Mouse (Mus musculus) liver, postnatal 0 days (tissue): ENCODE measurements at regions not wholly inside any gene's neighbourhood (a gene's known extent, or its start where the extent isn't known, plus 50 kb on each side); places are given as distances from the start of the nearest gene placed in this dataset.
A peak's percentile ranks its signal among the peaks of the same experiment; 100 is the strongest.

Source experiments
- ATAC-seq: fragments of 200-750 bp; cut with Nextera tagmentation; 2 replicates; pipeline ENCODE4 v1.8.0; 2017; ENCODE audit warnings: mild to moderate bottlenecking, moderate library complexity
- DNase-seq: peaks from one replicate; pipeline ENCODE4 v3.0.0-alpha.2; 2016
- H3K27ac ChIP-seq: fragments of 300-500 bp; sonication (generic); 2 replicates; pipeline ENCODE4 v1.5.1; 2014; ENCODE audit warnings: antibody characterized with exemption, moderate library complexity, mild to moderate bottlenecking, low read depth
- H3K27me3 ChIP-seq: fragments of 300-500 bp; sonication (generic); 2 replicates; pipeline ENCODE4 v1.6.1; 2014; ENCODE audit warnings: low read length, control low read depth, mixed read lengths; ENCODE audit not compliant: insufficient read depth
- H3K36me3 ChIP-seq: fragments of 300-500 bp; sonication (generic); replicated peaks from 2 replicates; pipeline ENCODE4 v1.6.1; 2014; ENCODE audit warnings: mild to moderate bottlenecking, control low read depth, low read length, moderate library complexity, mixed read lengths; ENCODE audit not compliant: insufficient read depth
- H3K4me1 ChIP-seq: fragments of 300-500 bp; sonication (generic); 2 replicates; pipeline ENCODE4 v1.6.1; 2014; ENCODE audit warnings: antibody characterized with exemption, mild to moderate bottlenecking, control low read depth; ENCODE audit not compliant: insufficient read depth
- H3K4me2 ChIP-seq: fragments of 300-500 bp; sonication (generic); 2 replicates; pipeline ENCODE4 v1.6.1; 2014; ENCODE audit warnings: low read depth, mild to moderate bottlenecking, low read length, moderate library complexity, mixed read lengths
- H3K4me3 ChIP-seq: fragments of 300-500 bp; sonication (generic); 2 replicates; pipeline ENCODE4 v1.5.1; 2014; ENCODE audit warnings: low read depth, low read length
- H3K9ac ChIP-seq: fragments of 300-500 bp; sonication (generic); replicated peaks from 2 replicates; pipeline ENCODE4 v1.6.1; 2014; ENCODE audit warnings: mild to moderate bottlenecking, moderate library complexity
- H3K9me3 ChIP-seq: fragments of 300-500 bp; sonication (generic); 2 replicates; pipeline ENCODE4 v1.6.1; 2016; ENCODE audit warnings: mild to moderate bottlenecking, control low read depth, low read length, mixed read lengths
- CTCF ChIP-seq: sonication (generic); IDR thresholded peaks from 2 replicates; pipeline ENCODE4 v1.5.1; 2016; ENCODE audit warnings: antibody characterized with exemption, low read depth
- EP300 ChIP-seq: IDR thresholded peaks from 2 replicates; pipeline ENCODE4 v1.6.1; 2016; ENCODE audit warnings: antibody characterized with exemption, low read depth, mild to moderate bottlenecking
- WGBS: fragments of 180-500 bp; shearing (Covaris S2); extraction: QIAGEN DNeasy Blood & Tissue Kit; methylation state at CpG from one replicate; pipeline ENCODE4 v1.1.7; 2014; ENCODE audit not compliant: insufficient replicate concordance; 5-methylcytosine and 5-hydroxymethylcytosine counted together

- no peak overlapping the region for H3K4me3 ChIP-seq
- H3K4me2 ChIP-seq = no peak overlapping the region
- no peak for ATAC-seq
- TF ChIP-seq CTCF = no peak
- TF ChIP-seq EP300 = no peak
- H3K9ac ChIP-seq = no peak overlapping the region
- H3K27ac ChIP-seq = no peak overlapping the region
- H3K4me1 ChIP-seq = no peaks in the 10 kb centered on the region
- no peak for DNase-seq
- H3K27me3 ChIP-seq = no peaks in the 10 kb centered on the region
- H3K9me3 ChIP-seq = no peaks in the 10 kb centered on the region
- no peaks in the 10 kb centered on the region for H3K36me3 ChIP-seq
- WGBS = 60% methylated on average over 4 of the region's 4 CpGs
Measured at GRCm38 (mm10) chr9:102449366-102449765, 56.2 kb upstream of the Ky start.

DNA sequence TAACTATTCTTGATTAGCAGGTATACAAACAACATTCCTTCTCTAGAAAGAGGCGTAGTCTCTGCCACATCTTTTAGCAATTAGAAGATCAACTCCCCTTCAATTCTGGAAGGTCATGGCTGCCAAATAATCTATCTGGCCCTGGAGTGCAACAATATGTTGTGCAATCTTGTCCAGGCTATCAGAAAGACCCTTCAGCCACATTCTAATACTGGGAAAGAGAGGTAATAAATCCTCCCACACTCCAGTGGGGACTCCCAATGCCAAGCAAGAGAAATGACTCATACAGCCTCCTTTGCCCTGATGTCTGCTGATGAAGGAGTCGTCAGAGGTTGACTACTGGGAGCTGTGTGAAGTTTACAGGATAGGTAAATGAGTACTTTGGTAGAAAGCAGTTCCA lies 59.5 kb upstream of the Ky start:
- Histone ChIP-seq H3K4me2 (no peak overlapping the region), H3K27me3 (no peaks in the 10 kb centered on the region), H3K9me3 (no peaks in the 10 kb centered on the region), H3K9ac (no peak overlapping the region), H3K36me3 (no peaks in the 10 kb centered on the region), H3K27ac (no peak overlapping the region), H3K4me3 (no peak overlapping the region), H3K4me1 (no peaks in the 10 kb centered on the region)
- DNase-seq (no peak), ATAC-seq (no peak)
- WGBS = 65% methylated on average over 2 of the region's 2 CpGs
- no peak for TF ChIP-seq CTCF
- TF ChIP-seq EP300 = no peak

- DNase-seq = no peak
- no peak for TF ChIP-seq CTCF
- TF ChIP-seq EP300 = no peak
- WGBS = 76% methylated on average over 11 of the region's 11 CpGs
Measured at GRCm38 (mm10) chr9:102442198-102442842, 63.2 kb upstream of the Ky start.

GRCm38 (mm10) chr9:102437641-102438040 lies 67.9 kb upstream of the Ky start:
- Histone ChIP-seq H3K4me3 (no peak overlapping the region), H3K9ac (no peak overlapping the region), H3K27me3 (no peaks in the 10 kb centered on the region), H3K27ac (no peak overlapping the region), H3K9me3 (no peaks in the 10 kb centered on the region), H3K36me3 (no peaks in the 10 kb centered on the region), H3K4me2 (no peak overlapping the region), H3K4me1 (no peaks in the 10 kb centered on the region)
- TF ChIP-seq EP300 (no peak), CTCF (no peak)
- ATAC-seq (no peak), DNase-seq (no peak)
- WGBS = 69% methylated on average over 3 of the region's 3 CpGs

More at GRCm38 (mm10) chr9:102442198-102442842, 63.2 kb upstream of the Ky start:
- ATAC-seq = no peak
- Histone ChIP-seq H3K36me3 (no peaks in the 10 kb centered on the region), H3K27me3 (no peaks in the 10 kb centered on the region), H3K9ac (no peak overlapping the region), H3K4me3 (no peak overlapping the region), H3K4me2 (no peak overlapping the region), H3K27ac (no peak overlapping the region), H3K4me1 (no peaks in the 10 kb centered on the region), H3K9me3 (no peaks in the 10 kb centered on the region)

GRCm38 (mm10) chr9:102436378-102436777 lies 69.2 kb upstream of the Ky start:
- no peak overlapping the region for H3K9ac ChIP-seq
- WGBS = 67% methylated on average over 5 of the region's 5 CpGs
- no peaks in the 10 kb centered on the region for H3K27me3 ChIP-seq
- H3K4me1 ChIP-seq = no peaks in the 10 kb centered on the region
- H3K9me3 ChIP-seq = no peaks in the 10 kb centered on the region
- DNase-seq (peak; percentile 31), ATAC-seq (no peak)
- H3K27ac ChIP-seq = no peak overlapping the region
- no peak overlapping the region for H3K4me2 ChIP-seq
- TF ChIP-seq EP300 = no peak
- peak; percentile 54 for TF ChIP-seq CTCF
- H3K4me3 ChIP-seq = no peak overlapping the region
- no peaks in the 10 kb centered on the region for H3K36me3 ChIP-seq

DNA sequence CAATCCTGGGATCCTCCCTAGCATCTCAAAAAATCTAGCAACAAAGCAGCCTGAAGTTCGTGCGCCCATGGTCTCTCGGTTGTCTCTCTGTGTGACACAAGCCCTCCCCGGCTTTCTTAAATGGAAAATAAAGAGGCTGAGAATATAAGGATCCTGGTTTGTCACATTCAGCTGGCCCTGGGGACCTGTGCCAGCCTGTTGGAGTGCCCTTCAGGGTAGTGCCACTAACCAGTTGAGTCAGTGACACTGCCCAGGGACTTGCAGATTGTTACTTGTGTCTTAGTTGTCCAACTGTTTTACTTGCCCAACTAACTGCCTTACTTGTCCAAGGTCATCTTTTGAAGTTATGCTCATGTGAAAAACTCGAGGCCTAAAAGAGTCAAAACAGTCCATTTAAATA lies 73.5 kb upstream of the Ephb1 start:
- Histone ChIP-seq H3K4me2 (no peak overlapping the region), H3K27ac (no peak overlapping the region), H3K4me1 (peaks cover 3% of the 10 kb centered on the region; the same call in 1 of the 2 replicates), H3K4me3 (no peak overlapping the region), H3K27me3 (no peaks in the 10 kb centered on the region), H3K9ac (no peak overlapping the region), H3K36me3 (no peaks in the 10 kb centered on the region), H3K9me3 (no peaks in the 10 kb centered on the region)
- DNase-seq (no peak), ATAC-seq (no peak)
- 77% methylated on average over 5 of the region's 5 CpGs for WGBS
- TF ChIP-seq EP300 (no peak), CTCF (no peak)
